Mouse (Mus musculus): ENCODE measurements around the gene Efna3. TPM values are rescaled to one million over a fixed set of nuclear protein-coding genes. Genes with fewer than 3 reads are reported as not detected.

Gene Efna3
- total RNA-seq (2021): 10 to 100 TPM; 77.1 to 82.6 TPM

DNA sequence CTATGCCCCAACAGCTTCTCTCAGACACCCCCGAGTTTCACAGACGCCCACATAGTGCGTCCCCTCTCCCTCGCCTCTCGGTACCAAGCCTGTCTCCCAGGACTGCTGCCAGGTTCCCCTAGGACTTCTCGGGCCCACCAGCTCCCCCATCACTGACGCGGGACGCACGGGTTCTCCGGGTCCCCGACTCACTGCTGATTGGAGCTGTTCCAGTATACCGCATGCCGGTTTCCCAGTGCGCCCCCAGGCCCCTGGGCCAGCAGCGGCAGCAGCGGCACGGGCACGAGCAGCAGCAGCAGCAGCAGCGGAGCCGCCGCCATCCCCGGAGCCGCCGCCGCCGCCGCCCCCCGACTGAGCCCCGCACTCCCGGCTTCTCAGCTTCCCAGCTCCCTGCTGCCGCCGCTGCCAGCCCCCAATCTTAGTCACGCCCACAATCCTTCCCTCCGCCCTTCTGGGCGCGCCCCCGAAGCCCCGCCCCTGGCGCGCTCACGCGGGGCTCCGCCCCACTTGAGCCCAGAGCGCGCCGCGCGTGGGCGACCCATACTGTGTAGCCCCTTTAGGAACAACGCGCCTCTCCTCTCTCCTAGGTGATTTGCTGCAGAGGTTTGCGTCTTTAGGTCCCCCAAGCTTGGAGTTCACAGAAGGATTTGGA is at the start of gene Efna3:
Gene Efna3 (minus strand): TSS at position 452 of the 652 bp plus-strand sequence.
- DNase-seq (ENCODE audit: extremely low spot score in 1 of 2, low spot score in 1 of 2): peak; percentile 72 to 85

DNA sequence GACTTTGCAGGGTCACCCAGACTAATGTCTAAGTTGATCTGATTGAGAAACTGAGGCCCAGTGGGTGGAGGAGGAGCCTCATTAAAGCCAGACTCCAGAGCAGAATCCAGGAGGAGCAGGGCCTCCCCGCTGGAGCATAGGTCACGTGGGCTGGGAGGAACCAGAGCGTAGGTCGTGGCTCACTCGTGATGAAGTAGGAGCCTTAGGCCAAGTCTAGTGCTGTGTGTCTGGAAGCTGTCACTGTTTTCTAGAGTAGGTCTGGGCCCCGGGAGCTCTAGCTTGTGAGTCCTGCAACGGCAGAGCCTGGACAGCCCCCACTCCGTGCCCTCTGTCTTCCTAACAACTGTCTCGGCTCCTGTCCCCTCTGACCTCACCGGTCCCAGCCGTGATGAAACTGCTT is 44.6 kb upstream of the Efna3 start:
- DNase-seq (ENCODE audit: extremely low spot score in 1 of 2, low spot score in 1 of 2): no peak

DNA sequence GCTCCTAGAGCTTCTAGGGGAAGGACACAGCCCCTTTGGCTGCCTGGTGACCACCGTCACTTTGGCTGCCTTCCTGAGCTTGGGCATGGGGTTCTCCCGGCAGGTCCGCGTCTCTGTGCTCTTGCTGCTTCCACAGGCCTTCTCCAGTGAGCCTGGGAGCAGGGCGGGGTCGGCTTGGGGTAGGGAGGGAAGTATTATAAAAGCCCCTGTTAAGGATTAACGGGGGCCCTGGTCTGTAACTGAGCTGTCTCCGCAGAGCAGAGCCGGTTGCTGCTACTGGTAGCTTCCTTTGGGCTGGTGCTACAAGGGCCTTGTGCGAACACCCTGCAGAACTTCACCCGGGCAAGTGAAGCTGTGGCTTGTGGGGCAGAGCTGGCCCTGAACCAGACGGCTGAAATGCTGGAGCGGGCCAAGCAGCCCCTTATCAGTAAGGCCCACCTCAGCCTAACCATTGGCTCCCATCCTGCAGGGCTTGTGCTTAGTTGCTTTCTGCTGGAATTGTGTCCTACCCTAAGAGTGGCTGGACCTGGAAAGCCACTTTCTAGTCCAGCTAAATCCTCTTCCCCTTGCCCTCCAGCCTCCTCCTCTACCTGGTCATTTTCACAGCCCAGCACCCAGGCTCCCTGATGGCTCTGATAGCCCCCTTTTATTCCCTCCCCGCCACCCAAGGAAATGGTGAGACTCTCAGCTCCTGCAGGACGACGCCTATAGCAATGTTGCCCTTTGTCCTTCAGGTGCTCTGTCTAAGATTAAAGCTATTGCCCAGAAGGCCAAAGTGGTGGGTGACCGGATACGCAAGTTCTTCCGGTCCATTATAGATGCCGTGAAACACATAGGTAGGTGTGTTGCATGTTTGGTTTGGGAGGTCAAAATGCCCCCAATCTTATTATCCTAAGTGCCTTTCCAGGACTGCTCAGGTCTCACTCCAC is 43.0 kb upstream of the Efna3 start:
- DNase-seq (ENCODE audit: extremely low spot score in 1 of 2, low spot score in 1 of 2): no peak

DNA sequence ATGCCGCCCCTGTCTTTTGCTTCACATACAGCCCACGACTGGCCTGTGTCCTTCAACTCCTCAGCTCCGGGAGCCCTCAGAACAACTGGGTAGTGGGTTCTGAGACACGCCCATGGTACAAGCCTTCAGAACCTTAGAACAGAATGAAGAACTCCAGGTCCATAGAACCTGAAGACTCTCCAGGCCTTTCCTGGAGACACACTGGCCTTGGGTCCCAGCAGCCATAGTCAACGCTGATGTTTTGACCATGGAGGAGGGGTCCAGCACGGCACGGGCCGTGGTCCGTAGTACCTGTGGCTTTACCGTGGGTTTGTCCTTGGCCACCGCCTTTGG is 42.4 kb upstream of the Efna3 start, which contains the start of gene Dcst1:
Gene Dcst1 (minus strand): TSS at position 101 of the 333 bp plus-strand sequence.
- DNase-seq (ENCODE audit: extremely low spot score in 1 of 2, low spot score in 1 of 2): no peak

DNA sequence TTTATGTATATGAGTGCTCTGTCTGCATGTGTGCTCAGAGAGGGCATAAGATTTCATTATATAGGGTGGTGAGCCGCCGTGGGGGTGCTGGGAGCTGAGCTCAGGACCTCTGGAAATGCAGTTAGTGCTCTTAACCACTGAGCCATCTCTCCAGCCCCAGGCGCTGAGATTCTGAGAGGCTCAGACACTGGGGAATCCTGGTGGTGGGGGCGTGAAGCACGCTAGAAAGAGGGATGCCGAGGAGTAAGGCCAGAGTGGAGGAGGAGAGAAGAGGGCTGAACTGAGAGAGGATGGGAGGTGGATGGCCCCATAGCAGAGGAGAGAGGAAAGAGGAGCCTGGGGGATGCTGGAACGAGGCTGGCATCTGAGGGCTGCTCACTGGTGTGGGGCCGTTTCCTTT is 41.9 kb upstream of the Efna3 start:
- no peak for DNase-seq (ENCODE audit: extremely low spot score in 1 of 2, low spot score in 1 of 2)

DNA sequence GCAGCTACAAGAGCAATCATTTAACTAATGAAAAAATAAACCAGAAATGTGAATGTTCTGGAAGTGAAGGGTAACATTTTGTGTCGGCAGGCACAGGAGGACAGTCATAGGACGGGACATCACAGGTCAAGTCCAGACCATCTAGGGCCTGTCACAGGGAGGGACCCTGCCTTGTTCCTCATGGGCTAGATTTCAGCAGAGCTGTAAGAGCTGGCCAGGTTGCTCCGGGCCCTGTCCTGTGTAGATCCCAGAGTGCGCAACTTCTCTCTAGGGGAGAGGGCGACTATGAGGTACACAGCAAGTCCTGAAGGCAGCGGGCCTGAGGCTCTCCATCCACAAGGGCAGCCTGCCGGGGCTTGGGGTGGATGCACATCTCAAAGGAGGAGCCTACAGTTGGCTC is 38.9 kb upstream of the Efna3 start, which contains the start of gene Dcst2:
Gene Dcst2 (plus strand): TSS at position 301 of the 400 bp plus-strand sequence.
- no peak for DNase-seq (ENCODE audit: extremely low spot score in 1 of 2, low spot score in 1 of 2)

DNA sequence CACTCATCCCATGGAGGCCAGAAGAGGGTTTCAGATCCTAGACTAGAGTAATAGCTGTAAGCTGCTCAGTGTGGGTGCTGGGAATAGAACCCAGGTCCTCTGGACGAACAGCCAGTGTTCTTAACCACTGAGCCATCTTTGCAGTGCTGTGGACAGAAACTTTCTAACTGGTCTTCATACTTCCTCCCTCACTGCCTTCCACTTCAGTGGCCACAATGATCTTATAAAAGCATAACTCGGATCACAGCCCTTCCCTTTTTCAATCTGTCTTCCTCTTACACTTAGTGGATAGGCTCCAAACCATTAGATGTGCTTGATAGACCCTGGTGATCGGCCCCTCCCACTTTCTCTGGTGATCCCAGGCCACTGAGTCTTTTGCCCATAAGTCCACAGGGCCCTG is 37.5 kb upstream of the Efna3 start:
- no peak for DNase-seq (ENCODE audit: extremely low spot score in 1 of 2, low spot score in 1 of 2)

DNA sequence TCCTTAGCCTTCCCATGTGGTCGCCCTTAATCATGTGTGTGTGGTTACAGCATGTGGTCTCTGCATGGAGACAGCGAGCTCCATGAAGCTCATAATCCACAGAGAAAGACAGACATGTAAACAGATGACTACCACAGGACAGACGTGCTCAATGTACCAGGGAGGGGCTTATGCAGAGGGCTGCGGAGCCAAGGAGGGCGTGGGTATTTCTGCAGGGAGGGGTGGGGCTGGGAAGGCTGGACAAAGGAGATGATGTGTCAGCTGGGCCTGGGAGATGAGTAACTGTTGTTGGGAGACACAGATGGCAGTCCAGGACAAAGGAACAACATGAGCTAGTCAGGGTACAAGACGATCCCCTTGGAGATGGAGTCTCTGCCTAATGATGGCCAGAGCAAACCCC is 36.9 kb upstream of the Efna3 start:
- DNase-seq (ENCODE audit: extremely low spot score in 1 of 2, low spot score in 1 of 2): no peak

DNA sequence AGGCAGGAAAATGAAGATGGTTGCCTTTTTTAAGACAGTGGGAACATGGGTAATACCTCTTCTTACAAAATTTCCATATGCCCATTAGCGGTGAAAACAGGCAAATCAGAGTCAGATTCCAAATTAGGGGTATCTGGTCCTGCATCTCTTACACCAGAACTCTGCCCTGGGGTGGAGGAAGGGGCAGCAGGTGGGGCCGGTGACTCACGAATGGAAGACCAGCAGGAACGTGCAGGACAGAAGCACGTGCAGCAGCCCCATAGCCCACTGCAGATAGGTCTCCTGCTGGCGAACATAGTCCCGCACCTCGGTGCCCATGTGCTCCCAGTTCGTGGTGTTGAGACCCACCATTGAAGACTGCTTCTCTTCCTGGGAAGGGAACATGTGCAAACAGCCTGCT is 33.3 kb upstream of the Efna3 start:
- DNase-seq (ENCODE audit: extremely low spot score in 1 of 2, low spot score in 1 of 2): no peak

DNA sequence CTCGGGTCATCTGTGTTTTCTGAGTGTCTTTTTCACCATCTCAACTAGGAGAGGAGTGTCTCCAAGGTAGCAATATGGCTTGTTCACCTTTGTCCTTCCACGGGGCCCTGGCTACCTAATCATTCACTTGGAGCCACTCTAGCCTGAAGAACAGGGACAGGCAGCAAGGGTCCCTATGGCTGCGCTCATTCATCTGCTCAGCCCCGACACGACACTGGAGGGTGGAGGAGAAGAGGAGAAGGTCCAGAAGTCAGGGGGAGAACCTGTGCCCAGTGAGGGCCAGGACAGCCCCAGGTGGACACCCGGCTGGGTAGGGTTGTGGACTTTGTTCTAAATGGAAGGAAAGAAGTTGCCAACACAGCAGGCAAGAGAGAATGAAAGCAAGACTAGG is 32.7 kb upstream of the Efna3 start:
- no peak for DNase-seq (ENCODE audit: extremely low spot score in 1 of 2, low spot score in 1 of 2)

DNA sequence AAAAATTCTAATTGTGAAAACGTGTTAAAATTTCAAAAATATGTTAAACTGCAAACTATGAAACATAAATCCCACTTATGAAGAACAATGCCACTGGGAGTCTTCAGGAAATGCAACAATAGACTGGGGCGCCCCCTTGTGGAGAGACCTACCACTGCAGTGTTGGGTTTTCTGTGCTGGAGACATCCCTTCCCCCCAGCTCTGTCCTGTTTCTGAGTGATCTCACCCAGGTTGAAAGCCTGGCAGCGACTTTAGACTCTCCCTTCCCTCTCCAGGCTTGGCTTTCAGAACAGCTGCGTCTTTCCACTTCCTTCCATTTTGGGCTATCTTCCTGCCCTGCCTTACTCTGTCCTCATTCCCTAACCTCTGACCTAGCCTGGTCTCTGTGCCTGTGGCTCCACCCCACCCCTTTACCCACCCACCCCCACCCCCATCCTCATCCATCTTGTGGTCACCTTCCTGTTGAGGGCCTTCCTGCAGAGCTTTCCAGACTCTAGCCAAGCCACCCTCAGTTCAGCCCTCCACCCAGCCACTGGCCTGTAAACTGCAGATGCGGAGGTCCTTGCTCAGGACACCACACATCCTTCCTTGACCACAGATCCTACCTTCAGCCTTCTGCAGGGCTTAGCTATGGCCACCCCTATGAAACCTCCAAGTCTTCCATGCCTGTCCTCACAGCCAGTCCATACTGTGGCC is 32.2 kb upstream of the Efna3 start:
- peak; percentile 83 to 96 for DNase-seq (ENCODE audit: extremely low spot score in 1 of 2, low spot score in 1 of 2)

DNA sequence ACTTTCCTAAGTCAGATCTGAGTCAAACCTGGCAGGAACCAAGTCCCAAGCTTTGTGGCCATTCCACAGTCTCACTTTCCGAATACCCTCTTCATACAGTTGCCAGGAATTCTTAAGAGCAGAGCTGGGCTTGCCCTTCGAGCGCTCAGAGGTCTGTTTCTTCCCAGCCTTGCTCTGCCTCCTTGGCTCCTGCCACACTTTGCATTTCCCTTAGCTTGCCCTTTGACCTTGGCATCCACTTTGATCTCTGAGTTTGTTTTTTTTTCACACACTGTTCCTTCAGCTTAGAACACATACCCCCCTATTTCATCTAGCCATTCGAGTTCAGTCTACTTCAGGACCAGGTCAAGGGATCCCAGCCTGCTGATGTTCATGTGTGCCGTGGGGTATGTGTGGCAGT is 28.5 kb upstream of the Efna3 start:
- DNase-seq (ENCODE audit: extremely low spot score in 1 of 2, low spot score in 1 of 2): no peak

DNA sequence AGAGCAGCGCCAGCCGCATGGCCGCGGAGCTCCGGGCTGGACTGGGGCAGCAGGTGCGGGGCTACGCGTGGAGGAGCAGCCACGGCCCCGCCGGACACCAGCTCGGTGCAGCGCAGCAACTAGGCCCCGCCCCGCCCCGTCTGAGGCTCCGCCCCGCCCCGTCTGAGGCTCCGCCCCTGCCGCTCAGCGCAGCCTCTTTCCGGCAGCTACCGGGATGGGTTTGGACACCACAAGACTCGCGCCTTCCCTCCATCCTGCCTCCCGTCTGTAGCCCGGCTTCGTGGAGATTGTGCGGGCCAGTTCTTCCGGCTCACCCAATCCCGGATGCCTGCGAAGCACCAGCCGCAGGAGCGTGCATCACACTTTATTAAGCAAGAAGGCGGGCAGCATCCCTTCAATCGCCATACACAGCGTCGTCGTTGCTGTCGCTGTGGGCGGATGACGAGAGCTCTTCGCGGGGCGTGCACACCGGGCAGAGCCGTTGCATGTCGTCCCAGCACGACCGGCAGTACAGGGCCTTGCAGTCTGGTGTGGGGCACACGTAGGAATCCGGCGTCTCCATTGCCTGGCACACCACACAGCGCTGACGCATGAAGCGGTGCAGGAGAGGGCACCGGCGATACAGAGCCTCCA is 27.2 kb upstream of the Efna3 start, which contains the start of gene Adam15:
Gene Adam15 (minus strand): TSS at position 128 of the 633 bp plus-strand sequence.
- DNase-seq (ENCODE audit: extremely low spot score in 1 of 2, low spot score in 1 of 2): peak; percentile 84

DNA sequence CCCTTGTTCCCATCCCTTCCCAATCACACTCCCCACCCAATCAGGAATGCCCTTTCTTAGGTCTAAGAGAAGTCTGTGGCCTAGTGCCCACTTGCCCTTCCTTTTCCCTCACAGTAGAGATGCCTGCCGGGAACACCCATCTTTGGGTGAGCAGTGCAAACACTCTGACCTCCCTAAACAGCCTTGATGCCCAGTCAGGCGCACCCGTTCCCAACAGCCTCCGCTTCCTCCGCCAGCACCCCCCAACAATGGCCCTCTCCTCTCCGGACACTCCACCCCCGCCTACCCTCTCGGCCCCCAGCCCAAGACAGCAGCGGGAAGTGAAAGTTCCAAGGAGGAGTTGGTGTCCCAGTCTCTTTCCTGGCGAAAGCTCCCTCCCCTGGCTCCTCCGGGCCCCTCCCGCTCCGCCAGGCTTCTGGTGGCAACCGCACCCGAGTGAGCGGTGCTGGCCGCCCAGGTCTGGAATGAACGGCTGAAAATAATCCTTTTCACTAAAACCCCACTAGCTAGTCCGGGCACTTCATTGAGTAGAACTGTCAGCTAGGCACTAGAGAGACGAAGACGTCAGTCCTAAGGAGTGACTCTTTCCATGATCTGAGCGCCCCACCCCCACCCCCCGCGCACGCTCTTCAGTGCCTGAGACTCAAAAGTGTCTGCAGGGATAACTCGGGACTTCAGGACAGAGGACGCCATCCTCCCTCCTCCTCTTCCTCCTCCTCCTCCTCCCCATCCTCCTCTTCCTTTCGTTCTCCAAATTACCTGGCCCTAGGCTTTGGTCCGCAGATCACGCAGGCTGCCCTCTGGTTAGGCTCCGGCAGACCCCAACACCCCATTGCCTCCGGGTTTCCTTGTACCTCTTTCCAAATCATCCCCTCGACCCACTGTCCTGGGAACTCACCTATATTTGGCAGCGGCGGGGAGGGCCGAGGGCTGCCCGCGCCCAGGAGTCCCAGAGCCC is 26.4 kb upstream of the Efna3 start:
- no peak for DNase-seq (ENCODE audit: extremely low spot score in 1 of 2, low spot score in 1 of 2)

DNA sequence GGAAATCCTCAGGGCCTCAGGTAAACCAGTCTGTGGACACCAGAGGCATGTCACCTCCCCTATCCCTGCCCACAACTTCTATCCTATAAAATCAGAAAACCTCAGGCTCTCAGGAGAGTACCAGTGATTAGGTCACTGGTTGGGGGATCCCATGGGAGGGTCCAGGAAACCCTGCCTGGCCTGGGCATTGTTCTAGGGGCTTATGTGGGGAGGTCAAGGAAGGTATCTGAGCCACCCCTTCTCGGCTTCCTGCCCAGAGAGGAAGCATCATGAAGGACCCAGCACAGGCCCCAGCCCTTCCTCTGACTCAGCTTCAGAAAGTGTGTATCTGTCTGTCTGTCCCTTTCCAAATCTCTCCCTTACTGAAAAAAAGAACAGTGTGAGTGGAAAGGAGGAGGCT is 25.2 kb upstream of the Efna3 start:
- no peak for DNase-seq (ENCODE audit: extremely low spot score in 1 of 2, low spot score in 1 of 2)

DNA sequence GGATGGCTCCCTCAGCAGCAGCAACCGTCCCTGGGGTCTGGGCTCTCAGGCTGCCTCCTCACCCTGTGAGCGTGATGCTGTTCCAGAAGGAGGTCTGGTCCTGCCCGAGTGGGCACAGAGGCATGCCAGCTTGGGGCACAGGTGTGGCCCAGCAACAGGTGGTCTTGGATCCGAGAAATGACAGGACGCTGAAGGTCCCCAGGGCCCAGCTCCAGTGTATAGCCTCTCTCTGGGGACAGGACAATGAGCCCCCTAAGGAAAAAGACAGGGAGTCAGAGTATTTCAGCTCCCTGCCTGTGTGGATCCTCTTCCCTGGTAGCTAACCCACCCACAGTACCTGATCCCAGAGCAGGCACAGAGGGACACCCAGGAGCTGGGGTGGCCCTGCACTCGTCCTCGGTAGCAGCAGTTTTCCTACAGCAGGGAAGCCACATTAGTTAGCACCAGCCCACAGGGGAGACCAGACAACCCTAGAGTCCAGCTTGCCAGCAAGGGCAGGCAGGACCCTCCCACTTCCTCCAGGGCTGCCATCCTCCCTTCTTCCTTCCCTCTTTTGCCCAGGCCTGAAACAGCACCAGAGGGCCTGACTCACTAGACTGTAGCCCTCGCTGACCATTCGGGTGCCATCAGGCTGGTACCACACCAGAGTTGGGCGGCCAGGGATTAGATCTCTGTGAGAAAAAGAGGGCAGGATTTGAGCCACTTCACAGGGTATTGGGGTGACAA is 24.2 kb upstream of the Efna3 start:
- DNase-seq (ENCODE audit: extremely low spot score in 1 of 2, low spot score in 1 of 2): no peak

DNA sequence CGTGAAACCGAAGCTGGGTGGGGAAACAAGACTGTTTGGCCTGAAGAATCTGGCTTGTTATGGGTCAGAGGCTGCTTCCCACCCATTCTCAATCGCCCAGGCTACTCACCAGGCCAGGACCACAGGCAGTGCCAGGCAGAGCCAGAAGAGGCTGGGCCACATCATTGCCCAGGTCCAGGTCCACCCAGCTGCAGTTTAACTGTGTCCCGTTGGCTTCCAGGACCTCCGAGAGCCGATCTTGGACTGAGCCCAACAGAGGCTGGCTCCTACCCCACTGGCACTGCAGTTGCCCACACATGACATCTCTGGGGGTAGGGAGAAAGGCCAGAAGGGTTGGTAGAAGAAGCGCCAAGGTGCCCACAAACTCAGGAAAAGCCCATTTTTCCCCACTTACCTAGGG is 20.5 kb upstream of the Efna3 start:
- DNase-seq (ENCODE audit: extremely low spot score in 1 of 2, low spot score in 1 of 2): no peak

DNA sequence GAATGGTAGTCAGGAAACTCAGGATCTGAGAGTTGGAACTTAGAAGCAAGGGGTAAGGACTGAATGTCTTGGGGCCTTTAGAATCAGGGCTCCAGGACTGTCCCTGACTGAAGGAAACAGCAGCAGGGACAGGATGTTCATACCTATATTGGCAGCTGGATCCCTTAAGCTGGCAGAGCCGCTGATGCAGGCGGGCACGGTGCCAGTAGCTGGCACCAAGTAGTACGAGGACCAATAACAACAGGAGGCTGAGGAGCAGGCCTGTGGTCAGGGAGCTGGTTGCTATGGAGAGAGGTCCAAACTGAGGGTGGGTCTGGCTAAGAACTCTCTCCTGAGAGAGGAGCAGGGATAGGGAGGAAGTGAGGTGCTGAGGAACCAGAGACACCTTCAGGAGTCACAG is 19.0 kb upstream of the Efna3 start:
- no peak for DNase-seq (ENCODE audit: extremely low spot score in 1 of 2, low spot score in 1 of 2)

DNA sequence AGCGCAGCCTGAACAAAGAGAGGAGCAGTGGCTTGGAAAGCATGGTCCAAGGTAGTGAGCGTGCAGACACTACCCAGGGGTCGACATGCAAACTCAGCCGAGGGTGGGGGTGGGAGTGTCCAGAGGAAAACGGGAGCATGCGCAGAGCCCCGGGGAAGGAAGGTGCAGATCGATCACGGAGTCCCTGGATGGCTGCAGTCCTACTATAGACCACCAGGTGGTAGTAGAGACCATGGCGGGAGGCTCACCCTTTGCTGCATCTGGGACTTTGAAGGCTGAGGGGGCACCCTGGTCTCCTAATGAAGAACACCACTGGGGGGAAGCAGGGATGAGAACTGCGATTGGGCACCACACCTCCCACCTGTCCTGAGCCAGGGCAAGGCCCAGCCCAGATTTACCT is 17.7 kb upstream of the Efna3 start:
- peak; percentile 70 to 89 for DNase-seq (ENCODE audit: extremely low spot score in 1 of 2, low spot score in 1 of 2)
